Mouse (Mus musculus) small intestine, adult 2 months (tissue): ENCODE results near the gene Cdc42bpg.

ENCODE experiments used
- CTCF ChIP-seq: fragments of 200-500 bp; IDR thresholded peaks from 2 replicates; pipeline ENCODE4 v1.5.1; 2012; ENCODE audit warnings: low read depth, mild to moderate bottlenecking, control low read depth, inconsistent platforms, low read length, moderate library complexity, mixed read lengths; ENCODE audit not compliant: insufficient replicate concordance, insufficient read length; ENCODE audit errors: extremely low read depth
- POLR2A ChIP-seq: fragments of 200-500 bp; IDR thresholded peaks from 2 replicates; pipeline ENCODE4 v1.6.1; 2012; ENCODE audit warnings: low read depth, mild to moderate bottlenecking, control low read depth, inconsistent platforms, low read length, moderate library complexity

DNA sequence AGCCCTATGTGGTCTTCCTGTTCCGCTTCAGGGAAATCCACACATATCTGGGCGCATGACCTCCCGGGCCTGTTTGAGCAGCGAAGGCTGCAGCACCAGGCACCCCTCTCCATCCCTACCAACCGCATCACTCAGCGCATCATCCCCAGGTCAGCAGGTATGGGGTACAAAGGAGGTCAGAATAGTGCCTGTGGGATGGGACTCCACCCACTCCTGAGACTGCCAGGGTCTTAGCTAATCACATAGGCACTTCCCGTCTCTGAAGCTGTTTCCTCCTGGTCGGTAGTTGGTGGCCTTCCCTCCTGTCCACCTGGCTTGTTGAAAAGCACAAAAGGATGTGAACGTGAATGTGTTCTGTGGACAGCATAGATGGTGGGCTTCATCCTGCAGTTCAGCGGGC, 40.4 kb downstream of the Cdc42bpg start:
- no peak for TF ChIP-seq POLR2A
- TF ChIP-seq CTCF: no peak
